Mouse (Mus musculus): Measurements from ENCODE around the gene Ccsap.

The Ccsap gene

GRCm38 (mm10) chr8:123877865-123878264 lies 17.9 kb upstream of the Ccsap start:
- DNase-seq = no peak

- DNase-seq = no peak
These were observed 14.3 kb upstream of the Ccsap start for GRCm38 (mm10) chr8:123874324-123874723.

GRCm38 (mm10) chr8:123873364-123873763 lies 13.4 kb upstream of the Ccsap start:
- DNase-seq = no peak

GRCm38 (mm10) chr8:123872048-123872447 lies 12.0 kb upstream of the Ccsap start:
- DNase-seq = no peak

GRCm38 (mm10) chr8:123866971-123867370 lies 7.0 kb upstream of the Ccsap start:
- no peak for DNase-seq

GRCm38 (mm10) chr8:123865786-123866185 lies 5.8 kb upstream of the Ccsap start:
- DNase-seq = no peak

- no peak for DNase-seq
These were observed 377 bp upstream of the Ccsap start for GRCm38 (mm10) chr8:123860386-123860785.

- DNase-seq = peak; percentile 88 to 91
These were observed 915 bp downstream of the Ccsap start for GRCm38 (mm10) chr8:123858941-123859647.

GRCm38 (mm10) chr8:123858574-123858940 lies 1.5 kb downstream of the Ccsap start:
- DNase-seq = no peak

GRCm38 (mm10) chr8:123857361-123857760 lies 2.6 kb downstream of the Ccsap start:
- DNase-seq = no peak

GRCm38 (mm10) chr8:123854733-123855475 lies 5.1 kb downstream of the Ccsap start:
- DNase-seq = no peak

- DNase-seq = no peak
These were observed 5.8 kb downstream of the Ccsap start for GRCm38 (mm10) chr8:123854252-123854651.

- DNase-seq = no peak
These were observed 8.4 kb downstream of the Ccsap start for GRCm38 (mm10) chr8:123851590-123851989.

- no peak for DNase-seq
These were observed 10.7 kb downstream of the Ccsap start for GRCm38 (mm10) chr8:123849352-123849751.

GRCm38 (mm10) chr8:123847546-123847945 lies 12.5 kb downstream of the Ccsap start:
- no peak for DNase-seq

- no peak for DNase-seq
These were observed 13.5 kb downstream of the Ccsap start for GRCm38 (mm10) chr8:123846509-123846908.

- no peak for DNase-seq
These were observed 14.0 kb downstream of the Ccsap start for GRCm38 (mm10) chr8:123845991-123846390.

- no peak for DNase-seq
These were observed 14.9 kb downstream of the Ccsap start for GRCm38 (mm10) chr8:123845114-123845513.

GRCm38 (mm10) chr8:123844341-123844740 lies 15.7 kb downstream of the Ccsap start:
- no peak for DNase-seq

- no peak for DNase-seq
These were observed 17.9 kb downstream of the Ccsap start for GRCm38 (mm10) chr8:123842086-123842485.

GRCm38 (mm10) chr8:123840578-123841345 lies 19.2 kb downstream of the Ccsap start:
- DNase-seq = no peak

GRCm38 (mm10) chr8:123838496-123838895 lies 21.5 kb downstream of the Ccsap start:
- DNase-seq = no peak

- DNase-seq = no peak
These were observed 23.7 kb downstream of the Ccsap start for GRCm38 (mm10) chr8:123836354-123836753.

- DNase-seq = peak in 1 of 2 experiments; percentile 64
These were observed 24.6 kb downstream of the Ccsap start for GRCm38 (mm10) chr8:123835451-123835850.
